Mouse (Mus musculus): ENCODE data around the gene Rngtt. TPM values are rescaled to one million over a fixed set of nuclear protein-coding genes. Genes with fewer than 3 reads are reported as not detected.
"Not testable (repeated sequence)": the region's sequence is repeated elsewhere in the genome, so short reads cannot be mapped to it uniquely, and the experiment has no call there.

The Rngtt gene
- total and polyA plus RNA-seq, 2 experiments from 2014 or later = 8.9 to 10.0 TPM

DNA sequence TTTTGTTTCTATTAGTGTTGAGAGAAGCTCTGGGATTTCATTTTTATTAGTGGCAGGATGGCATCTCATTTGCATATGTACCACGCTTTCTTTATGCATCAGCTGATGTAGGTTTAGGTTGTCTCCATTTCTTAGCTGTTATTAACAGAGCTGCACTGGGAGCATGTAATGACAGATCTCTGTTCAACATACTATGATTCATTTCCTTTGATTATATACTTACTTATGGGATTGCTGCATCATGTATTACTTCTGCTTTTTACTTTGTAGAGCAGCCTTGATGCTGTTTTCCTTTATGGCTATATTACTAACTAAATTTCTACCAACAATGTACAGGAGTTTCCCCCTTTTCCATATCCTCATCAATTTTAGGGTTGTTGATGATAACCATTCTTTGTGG is 109.5 kb downstream of the Rngtt start:
- WGBS = 93% methylated on average over 1 of the region's 1 CpGs
- Histone ChIP-seq H3K36me3 (replicated peaks; ENCODE audit: control insufficient read depth, insufficient read depth, low read length) (no peaks in the 10 kb centered on the region), H3K9me3 (replicated peaks; ENCODE audit: control insufficient read depth, low read length) (no peaks in the 10 kb centered on the region), H3K27me3 (ENCODE audit: control insufficient read depth, insufficient read depth, low read length) (no peaks in the 10 kb centered on the region), H3K9ac (replicated peaks; ENCODE audit: low read depth, low read length) (no peak overlapping the region), H3K4me1 (ENCODE audit: control insufficient read depth, insufficient read depth) (no peaks in the 10 kb centered on the region), H3K4me2 (ENCODE audit: low read depth, low read length) (no peak overlapping the region), H3K27ac (ENCODE audit: low read depth) (no peak overlapping the region), H3K4me3 (ENCODE audit: low read depth, low read length) (no peak overlapping the region)
- DNase-seq (ENCODE audit: low spot score) (no peak), ATAC-seq (ENCODE audit: insufficient read depth, low read depth) (no peak)
- TF ChIP-seq EP300 (IDR thresholded peaks at IDR 0.05; ENCODE audit: low read depth) (no peak), CTCF (IDR thresholded peaks at IDR 0.05; ENCODE audit: low read depth) (no peak)

DNA sequence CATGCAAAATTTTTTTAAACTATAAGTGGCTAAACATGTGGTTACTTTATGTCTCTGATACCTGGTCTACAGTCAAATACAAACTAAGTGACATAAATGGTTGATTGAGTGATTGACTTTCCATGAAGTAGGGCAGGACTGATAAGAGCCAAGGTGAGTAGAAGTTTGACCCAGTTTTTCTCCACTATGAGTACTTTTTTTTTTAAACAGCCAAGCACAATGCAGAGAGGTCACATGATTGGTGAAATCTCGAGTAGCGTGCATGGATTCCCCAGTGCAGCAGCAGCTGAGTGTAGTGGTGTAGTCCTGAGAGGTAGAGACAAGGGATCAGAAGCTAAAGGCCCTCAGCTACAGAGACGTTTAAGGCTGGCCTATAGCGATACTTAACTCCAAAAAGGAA is 118.7 kb downstream of the Rngtt start:
- Histone ChIP-seq H3K27ac (ENCODE audit: low read depth) (no peak overlapping the region), H3K4me2 (ENCODE audit: low read depth, low read length) (no peak overlapping the region), H3K27me3 (ENCODE audit: control insufficient read depth, insufficient read depth, low read length) (no peaks in the 10 kb centered on the region), H3K4me3 (ENCODE audit: low read depth, low read length) (no peak overlapping the region), H3K9ac (replicated peaks; ENCODE audit: low read depth, low read length) (no peak overlapping the region), H3K4me1 (ENCODE audit: control insufficient read depth, insufficient read depth) (no peaks in the 10 kb centered on the region), H3K36me3 (replicated peaks; ENCODE audit: control insufficient read depth, insufficient read depth, low read length) (no peaks in the 10 kb centered on the region), H3K9me3 (replicated peaks; ENCODE audit: control insufficient read depth, low read length) (no peaks in the 10 kb centered on the region)
- TF ChIP-seq EP300 (IDR thresholded peaks at IDR 0.05; ENCODE audit: low read depth) (no peak), CTCF (IDR thresholded peaks at IDR 0.05; ENCODE audit: low read depth) (no peak)
- 39% methylated on average over 4 of the region's 4 CpGs for WGBS
- ATAC-seq (ENCODE audit: insufficient read depth, low read depth) (no peak), DNase-seq (ENCODE audit: low spot score) (no peak)

DNA sequence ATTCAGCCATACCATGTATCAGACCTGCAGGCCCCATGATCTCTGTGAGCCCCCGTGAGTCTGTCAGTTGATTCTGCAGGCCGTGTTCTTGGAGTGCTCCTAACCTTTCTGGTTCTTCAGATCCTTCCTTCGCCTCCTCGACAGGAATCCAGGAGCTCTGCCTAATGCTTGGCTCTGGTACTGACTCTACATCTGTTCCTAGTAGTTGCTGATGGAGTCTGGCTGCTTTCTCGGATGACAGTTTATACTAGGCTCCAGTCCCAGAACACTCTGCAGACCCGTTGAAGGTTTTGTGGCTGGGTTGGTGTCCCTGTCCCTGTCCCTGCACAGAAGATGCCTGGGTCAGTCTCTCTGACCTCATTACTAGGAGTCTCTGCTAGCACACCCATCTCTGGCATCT is 131.8 kb downstream of the Rngtt start:
- H3K27ac ChIP-seq (ENCODE audit: low read depth) = no peak overlapping the region
- no peaks in the 10 kb centered on the region for H3K9me3 ChIP-seq (replicated peaks; ENCODE audit: control insufficient read depth, low read length)
- H3K4me3 ChIP-seq (ENCODE audit: low read depth, low read length) = no peak overlapping the region
- no peaks in the 10 kb centered on the region for H3K4me1 ChIP-seq (ENCODE audit: control insufficient read depth, insufficient read depth)
- TF ChIP-seq CTCF (IDR thresholded peaks at IDR 0.05; ENCODE audit: low read depth) (no peak), EP300 (IDR thresholded peaks at IDR 0.05; ENCODE audit: low read depth) (no peak)
- DNase-seq (ENCODE audit: low spot score) (no peak), ATAC-seq (ENCODE audit: insufficient read depth, low read depth) (no peak)
- no peak overlapping the region for H3K9ac ChIP-seq (replicated peaks; ENCODE audit: low read depth, low read length)
- WGBS = 88% methylated on average over 6 of the region's 6 CpGs
- H3K4me2 ChIP-seq (ENCODE audit: low read depth, low read length) = no peak overlapping the region
- no peaks in the 10 kb centered on the region for H3K27me3 ChIP-seq (ENCODE audit: control insufficient read depth, insufficient read depth, low read length)
- H3K36me3 ChIP-seq (replicated peaks; ENCODE audit: control insufficient read depth, insufficient read depth, low read length) = no peaks in the 10 kb centered on the region

DNA sequence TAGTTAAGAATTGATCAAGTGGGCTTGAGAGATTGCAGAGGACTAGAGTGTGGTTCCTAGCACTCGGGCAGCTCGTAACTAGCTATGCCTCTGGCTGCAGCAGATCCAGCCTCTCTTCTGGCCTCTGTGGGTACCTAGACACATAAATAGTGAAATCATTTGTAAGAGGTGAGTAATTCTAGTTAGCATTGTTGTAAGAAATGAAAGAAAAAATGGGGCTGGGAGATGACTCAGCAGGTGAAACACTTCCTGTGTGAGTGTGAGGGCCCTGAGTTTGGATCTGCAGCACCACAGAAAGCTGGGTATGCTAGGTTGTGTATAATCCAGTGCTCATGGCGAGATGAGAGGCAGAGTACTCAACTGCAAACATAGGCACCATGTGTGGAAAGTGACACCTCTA is 136.2 kb downstream of the Rngtt start:
- Histone ChIP-seq H3K9me3 (replicated peaks; ENCODE audit: control insufficient read depth, low read length) (no peaks in the 10 kb centered on the region), H3K4me2 (ENCODE audit: low read depth, low read length) (no peak overlapping the region), H3K36me3 (replicated peaks; ENCODE audit: control insufficient read depth, insufficient read depth, low read length) (no peaks in the 10 kb centered on the region), H3K27me3 (ENCODE audit: control insufficient read depth, insufficient read depth, low read length) (no peaks in the 10 kb centered on the region), H3K4me3 (ENCODE audit: low read depth, low read length) (no peak overlapping the region), H3K4me1 (ENCODE audit: control insufficient read depth, insufficient read depth) (no peaks in the 10 kb centered on the region), H3K27ac (ENCODE audit: low read depth) (no peak overlapping the region), H3K9ac (replicated peaks; ENCODE audit: low read depth, low read length) (no peak overlapping the region)
- TF ChIP-seq CTCF (IDR thresholded peaks at IDR 0.05; ENCODE audit: low read depth) (no peak), EP300 (IDR thresholded peaks at IDR 0.05; ENCODE audit: low read depth) (no peak)
- 96% methylated on average over 3 of the region's 3 CpGs for WGBS
- no peak for DNase-seq (ENCODE audit: low spot score)
- ATAC-seq (ENCODE audit: insufficient read depth, low read depth) = no peak

DNA sequence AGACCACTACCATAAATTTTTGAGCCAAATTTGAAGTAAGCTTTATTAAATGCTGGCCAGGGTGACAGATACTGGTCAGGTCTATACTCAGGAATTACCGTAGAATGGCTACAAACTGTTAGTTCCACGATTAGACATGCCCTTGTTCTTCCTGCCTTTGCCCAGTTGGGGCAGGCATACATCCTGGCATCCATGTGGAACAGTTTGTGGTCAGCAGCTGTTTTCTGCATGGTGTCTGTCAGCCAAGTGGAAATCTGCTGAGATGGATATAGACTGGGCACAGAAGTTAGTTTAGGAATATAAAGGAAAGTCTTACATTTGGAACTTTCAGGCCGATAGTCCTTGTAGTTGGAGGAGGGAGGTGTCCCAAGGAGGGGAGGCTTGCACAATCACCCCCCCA is 136.8 kb downstream of the Rngtt start:
- Histone ChIP-seq H3K36me3 (replicated peaks; ENCODE audit: control insufficient read depth, insufficient read depth, low read length) (no peaks in the 10 kb centered on the region), H3K27me3 (ENCODE audit: control insufficient read depth, insufficient read depth, low read length) (no peaks in the 10 kb centered on the region), H3K4me3 (ENCODE audit: low read depth, low read length) (no peak overlapping the region), H3K9ac (replicated peaks; ENCODE audit: low read depth, low read length) (no peak overlapping the region), H3K27ac (ENCODE audit: low read depth) (no peak overlapping the region), H3K9me3 (replicated peaks; ENCODE audit: control insufficient read depth, low read length) (no peaks in the 10 kb centered on the region), H3K4me1 (ENCODE audit: control insufficient read depth, insufficient read depth) (no peaks in the 10 kb centered on the region), H3K4me2 (ENCODE audit: low read depth, low read length) (no peak overlapping the region)
- WGBS = 93% methylated on average over 3 of the region's 3 CpGs
- ATAC-seq (ENCODE audit: insufficient read depth, low read depth) = no peak
- DNase-seq (ENCODE audit: low spot score) = no peak
- TF ChIP-seq EP300 (IDR thresholded peaks at IDR 0.05; ENCODE audit: low read depth) = no peak

DNA sequence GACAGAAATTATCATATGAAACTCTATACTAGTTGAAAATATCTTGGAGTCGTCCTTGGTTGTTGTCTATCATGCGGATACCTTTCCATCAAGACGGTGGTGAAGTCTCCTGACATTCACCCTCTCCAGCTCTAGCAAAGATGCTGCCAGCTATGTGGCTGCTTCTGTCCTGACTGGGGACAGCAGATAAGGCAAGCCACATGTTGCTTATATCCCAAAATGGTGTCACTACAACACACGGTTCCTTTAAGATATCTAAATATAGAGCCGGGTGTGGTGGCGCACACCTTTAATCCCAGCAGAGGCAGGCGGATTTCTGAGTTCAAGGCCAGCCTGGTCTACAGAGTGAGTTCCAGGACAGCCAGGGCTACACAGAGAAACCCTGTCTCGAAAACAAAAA is 140.2 kb downstream of the Rngtt start:
- not testable (repeated sequence) for H3K9ac ChIP-seq (replicated peaks; ENCODE audit: low read depth, low read length); ATAC-seq (ENCODE audit: insufficient read depth, low read depth); H3K4me3 ChIP-seq (ENCODE audit: low read depth, low read length); H3K27ac ChIP-seq (ENCODE audit: low read depth); H3K27me3 ChIP-seq (ENCODE audit: control insufficient read depth, insufficient read depth, low read length); H3K9me3 ChIP-seq (replicated peaks; ENCODE audit: control insufficient read depth, low read length); DNase-seq (ENCODE audit: low spot score); H3K36me3 ChIP-seq (replicated peaks; ENCODE audit: control insufficient read depth, insufficient read depth, low read length); H3K4me1 ChIP-seq (ENCODE audit: control insufficient read depth, insufficient read depth); H3K4me2 ChIP-seq (ENCODE audit: low read depth, low read length)
- 78% methylated on average over 8 of the region's 8 CpGs for WGBS
